Mouse (Mus musculus): Measurements from ENCODE around the gene Mob2. TPM values are rescaled to one million over a fixed set of nuclear protein-coding genes. Genes with fewer than 3 reads are reported as not detected.

Mob2 gene
- total RNA-seq, 2 experiments from 2014 or later = 37.6 to 38.7 TPM

DNA sequence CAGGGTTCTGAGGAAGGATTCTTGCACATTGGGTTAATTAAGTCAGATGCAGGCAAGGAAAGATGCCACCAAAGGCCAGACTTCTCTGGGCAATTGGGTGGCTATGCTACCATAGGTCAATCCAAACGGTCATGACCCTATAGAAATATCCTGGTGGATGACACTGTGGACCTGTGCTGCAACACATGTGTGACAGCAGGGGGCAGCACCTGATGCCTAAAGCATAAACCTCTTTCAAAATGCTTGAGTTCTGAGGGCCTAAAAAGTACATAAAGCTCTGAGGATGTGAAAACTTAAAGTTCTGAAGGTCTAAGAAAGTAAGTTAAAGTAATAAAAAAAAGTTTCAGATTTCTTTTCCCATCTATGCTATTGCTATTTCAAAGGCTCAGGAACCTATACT lies 44.3 kb downstream of the Mob2 start:
- Histone ChIP-seq H3K27ac (no peak overlapping the region), H3K4me3 (no peak overlapping the region)
- intact Hi-C loops (cut with DNase I) = loop anchor here (1.0 to 5.0 kb wide), 3 partner anchors 21 to 156 kb away; no protein-coding TSS in a partner anchor
- TF ChIP-seq CTCF (IDR thresholded peaks at IDR 0.05) = peak; percentile 87
- no peak for DNase-seq (ENCODE audit: extremely low spot score in 1 of 2, low spot score in 2 of 2)

DNA sequence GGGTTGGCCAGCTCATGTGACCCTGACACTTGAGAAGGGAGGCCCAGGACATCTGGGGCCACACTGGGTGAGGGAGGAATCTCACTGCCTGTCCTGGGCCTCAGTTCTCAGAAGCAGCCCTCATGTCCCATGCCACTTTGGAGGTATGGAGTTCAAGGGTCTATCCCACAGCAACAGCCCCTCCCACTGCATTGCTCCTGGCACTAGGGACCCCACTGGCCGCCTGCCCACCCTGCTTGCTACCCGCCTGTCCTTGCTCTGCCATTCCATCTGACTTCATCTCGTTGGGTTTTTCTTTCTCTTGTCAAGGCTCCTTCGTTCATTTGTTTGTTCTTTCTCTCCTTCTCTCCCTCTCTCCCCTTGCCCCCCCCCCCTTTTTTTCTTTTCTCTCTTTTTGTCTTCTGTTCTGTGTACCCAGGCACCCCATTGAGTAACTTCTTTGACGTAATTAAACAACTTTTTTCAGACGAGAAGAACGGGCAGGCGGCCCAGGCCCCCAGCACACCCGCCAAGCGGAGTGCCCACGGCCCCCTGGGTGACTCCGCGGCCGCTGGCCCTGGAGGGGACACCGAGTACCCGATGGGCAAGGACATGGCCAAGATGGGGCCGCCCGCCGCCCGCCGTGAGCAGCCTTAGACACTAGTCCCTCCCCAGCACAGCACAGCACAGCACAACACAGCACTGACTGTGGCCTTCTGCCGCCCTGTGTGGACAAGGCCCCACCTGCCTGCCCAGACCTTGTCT lies 59.1 kb downstream of the Mob2 start:
- H3K27ac ChIP-seq = no peak overlapping the region; the same call in 1 of the 2 replicates
- DNase-seq (ENCODE audit: extremely low spot score in 1 of 2, low spot score in 2 of 2) = peak in 1 of 2 experiments; percentile 39
- intact Hi-C loops (cut with DNase I) = no loop called here

DNA sequence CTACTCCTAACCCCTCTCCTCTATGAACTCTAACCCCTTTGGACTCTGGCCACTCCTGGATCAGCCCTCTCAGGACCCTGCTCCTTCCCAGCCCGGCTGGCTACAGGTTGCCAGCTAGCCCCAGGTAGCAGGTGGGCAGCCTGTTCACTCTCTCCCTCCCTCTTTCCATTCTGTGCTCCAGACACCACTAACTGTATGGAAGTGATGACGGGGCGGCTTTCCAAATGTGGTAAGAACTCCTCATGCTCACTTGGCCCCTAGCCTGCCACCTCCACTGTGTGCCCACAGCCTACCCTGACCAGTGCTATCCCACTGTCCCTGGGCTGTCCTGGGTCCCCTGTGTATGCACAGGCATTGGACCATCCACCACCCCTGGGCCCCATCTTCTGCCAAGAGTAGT lies 60.2 kb downstream of the Mob2 start:
- no peak for DNase-seq (ENCODE audit: extremely low spot score in 1 of 2, low spot score in 2 of 2)
- intact Hi-C loops (cut with DNase I) = no loop called here
- H3K4me3 ChIP-seq = no peak overlapping the region
- H3K27ac ChIP-seq = 0 out of 2 replicates have a peak overlapping the region, but pooled peaks have one; percentile 21
- no peak for TF ChIP-seq CTCF (IDR thresholded peaks at IDR 0.05)

More for the DNA sequence above, 59.1 kb downstream of the Mob2 start:
- H3K4me3 ChIP-seq = no peak overlapping the region
- TF ChIP-seq CTCF (IDR thresholded peaks at IDR 0.05) = no peak

DNA sequence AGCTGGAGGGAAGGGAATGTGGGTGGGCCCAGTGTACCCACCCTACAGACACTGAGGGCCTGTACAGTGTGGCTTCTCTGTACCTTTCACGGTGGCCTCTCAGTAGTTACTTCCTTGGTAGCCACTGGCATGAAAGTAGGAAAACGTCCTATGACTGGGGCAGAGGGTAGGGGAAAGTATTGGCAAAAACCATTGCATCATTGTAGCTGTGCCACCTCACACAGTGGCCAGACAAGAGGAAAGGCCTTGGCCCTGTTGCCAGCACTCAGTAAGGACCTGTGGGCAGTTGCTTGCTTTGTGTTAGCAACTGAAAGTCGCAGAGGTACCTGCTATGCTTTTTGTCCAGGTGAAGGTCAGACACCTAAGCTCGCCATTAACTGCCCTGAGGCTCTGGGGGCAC lies 66.7 kb downstream of the Mob2 start:
- TF ChIP-seq CTCF (IDR thresholded peaks at IDR 0.05) = no peak
- no peak overlapping the region for H3K27ac ChIP-seq
- no peak for DNase-seq (ENCODE audit: extremely low spot score in 1 of 2, low spot score in 2 of 2)
- no peak overlapping the region for H3K4me3 ChIP-seq
- intact Hi-C loops (cut with DNase I) = no loop called here

DNA sequence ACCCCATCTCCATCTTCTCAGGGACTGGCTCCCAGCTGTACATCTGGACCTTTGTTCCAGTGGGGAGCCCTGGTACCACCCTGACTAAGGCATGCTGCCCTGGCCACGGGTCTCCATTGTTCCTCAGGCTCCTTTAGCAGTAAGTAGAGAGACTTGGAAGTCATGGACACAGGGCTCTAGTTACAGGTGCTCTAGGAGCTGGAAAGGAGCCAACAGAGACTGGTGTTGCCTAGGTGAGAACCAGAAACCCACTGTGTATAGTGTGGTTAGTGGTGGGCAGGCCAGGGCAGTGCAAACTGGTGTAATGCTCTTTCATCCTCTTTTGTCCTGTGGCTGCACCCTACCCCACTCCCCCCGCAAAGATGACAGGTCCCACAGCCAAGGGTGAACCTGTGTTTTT lies 69.7 kb downstream of the Mob2 start:
- no peak overlapping the region for H3K4me3 ChIP-seq
- no peak overlapping the region for H3K27ac ChIP-seq
- no peak for DNase-seq (ENCODE audit: extremely low spot score in 1 of 2, low spot score in 2 of 2)
- TF ChIP-seq CTCF (IDR thresholded peaks at IDR 0.05) = no peak
- intact Hi-C loops (cut with DNase I) = no loop called here

DNA sequence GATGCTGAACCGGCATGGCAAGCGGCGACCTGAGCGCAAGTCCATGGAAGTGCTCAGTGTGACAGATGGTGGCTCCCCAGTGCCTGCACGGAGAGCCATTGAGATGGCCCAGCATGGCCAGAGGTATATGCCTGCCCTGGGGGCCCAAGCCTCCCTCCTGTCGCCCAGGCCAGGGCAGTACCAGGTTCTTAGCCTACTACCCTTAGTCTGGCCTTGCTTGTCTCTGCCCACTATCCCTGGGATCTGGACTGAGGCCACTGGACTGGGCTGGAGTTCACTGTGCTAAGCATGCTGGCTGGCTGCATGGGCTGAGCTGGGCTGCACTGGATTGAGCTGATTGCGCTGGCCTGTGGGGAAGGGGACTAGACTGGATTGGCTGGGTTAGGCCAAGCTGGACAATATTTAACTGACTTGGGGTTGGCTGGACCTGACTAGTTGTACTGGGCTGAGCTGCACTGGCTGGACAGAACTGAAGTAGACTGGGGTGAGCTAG lies 72.5 kb downstream of the Mob2 start:
- DNase-seq (ENCODE audit: extremely low spot score in 1 of 2, low spot score in 2 of 2) = no peak
- intact Hi-C loops (cut with DNase I) = no loop called here
- H3K27ac ChIP-seq = no peak overlapping the region

DNA sequence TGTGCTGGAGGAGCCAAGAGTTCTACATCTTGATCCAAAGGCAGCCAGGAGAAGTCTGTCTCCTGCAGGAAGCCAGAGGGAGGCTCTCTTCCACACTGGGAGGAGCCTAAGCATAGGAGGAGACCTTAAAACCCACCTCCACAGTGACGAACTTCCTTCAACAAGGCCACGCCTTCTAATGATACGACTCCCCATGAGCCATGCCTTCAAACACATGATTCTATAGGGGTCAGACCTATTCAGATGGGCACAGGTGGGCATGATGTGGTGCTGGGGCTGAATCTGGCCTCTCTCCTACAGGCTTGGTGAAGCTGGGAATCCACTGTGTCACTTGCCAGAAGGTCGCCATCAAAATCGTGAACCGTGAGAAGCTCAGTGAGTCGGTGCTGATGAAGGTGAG lies 79.6 kb downstream of the Mob2 start:
- DNase-seq (ENCODE audit: extremely low spot score in 1 of 2, low spot score in 2 of 2) = no peak
- H3K27ac ChIP-seq = no peak overlapping the region
- TF ChIP-seq CTCF (IDR thresholded peaks at IDR 0.05) = no peak
- H3K4me3 ChIP-seq = no peak overlapping the region
- intact Hi-C loops (cut with DNase I) = no loop called here

More for the DNA sequence above, 72.5 kb downstream of the Mob2 start:
- no peak for TF ChIP-seq CTCF (IDR thresholded peaks at IDR 0.05)
- no peak overlapping the region for H3K4me3 ChIP-seq

DNA sequence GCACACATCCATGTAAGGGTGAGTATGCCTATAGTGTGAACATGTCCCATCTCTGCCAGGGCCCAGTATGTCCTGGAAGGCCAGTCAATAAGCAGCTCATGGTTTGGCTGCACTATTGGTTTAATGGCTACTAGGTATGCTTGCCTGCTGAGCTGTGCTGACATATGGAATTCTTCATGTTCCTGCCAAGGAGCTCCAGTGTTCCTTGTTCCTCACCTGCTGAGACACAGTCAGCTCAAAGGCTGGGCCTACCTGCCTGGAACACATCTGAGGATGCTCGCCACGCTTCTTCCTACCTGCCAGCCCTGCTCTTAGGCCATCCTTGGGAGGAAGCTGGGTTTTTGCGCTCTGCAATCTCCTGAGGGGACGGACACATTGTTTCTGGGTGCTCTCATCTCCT lies 81.6 kb downstream of the Mob2 start:
- TF ChIP-seq CTCF (IDR thresholded peaks at IDR 0.05) = no peak
- no peak for DNase-seq (ENCODE audit: extremely low spot score in 1 of 2, low spot score in 2 of 2)
- intact Hi-C loops (cut with DNase I) = no loop called here
- no peak overlapping the region for H3K27ac ChIP-seq
- no peak overlapping the region for H3K4me3 ChIP-seq

DNA sequence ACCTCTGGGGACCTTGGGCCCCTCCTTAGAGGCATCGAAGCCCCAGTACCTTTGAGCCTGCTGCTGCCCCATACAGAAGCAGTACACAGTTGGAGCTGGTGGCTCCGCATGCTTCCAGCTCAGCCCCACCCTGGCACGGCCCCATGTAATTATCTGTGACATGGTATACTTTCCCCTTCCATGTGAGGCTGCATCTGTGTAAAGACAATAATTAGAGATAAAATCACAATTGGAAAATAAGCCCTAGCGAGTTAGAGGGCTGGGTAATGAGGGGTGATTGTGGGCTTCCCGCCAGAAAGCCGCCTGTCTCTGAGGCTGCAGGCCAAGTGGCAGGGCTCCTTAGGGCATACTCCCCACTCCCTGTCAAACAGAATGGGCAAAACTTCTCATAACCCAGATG lies 82.9 kb downstream of the Mob2 start:
- no peak for DNase-seq (ENCODE audit: extremely low spot score in 1 of 2, low spot score in 2 of 2)
- H3K4me3 ChIP-seq = no peak overlapping the region
- H3K27ac ChIP-seq = no peak overlapping the region
- TF ChIP-seq CTCF (IDR thresholded peaks at IDR 0.05) = no peak
- intact Hi-C loops (cut with DNase I) = no loop called here

DNA sequence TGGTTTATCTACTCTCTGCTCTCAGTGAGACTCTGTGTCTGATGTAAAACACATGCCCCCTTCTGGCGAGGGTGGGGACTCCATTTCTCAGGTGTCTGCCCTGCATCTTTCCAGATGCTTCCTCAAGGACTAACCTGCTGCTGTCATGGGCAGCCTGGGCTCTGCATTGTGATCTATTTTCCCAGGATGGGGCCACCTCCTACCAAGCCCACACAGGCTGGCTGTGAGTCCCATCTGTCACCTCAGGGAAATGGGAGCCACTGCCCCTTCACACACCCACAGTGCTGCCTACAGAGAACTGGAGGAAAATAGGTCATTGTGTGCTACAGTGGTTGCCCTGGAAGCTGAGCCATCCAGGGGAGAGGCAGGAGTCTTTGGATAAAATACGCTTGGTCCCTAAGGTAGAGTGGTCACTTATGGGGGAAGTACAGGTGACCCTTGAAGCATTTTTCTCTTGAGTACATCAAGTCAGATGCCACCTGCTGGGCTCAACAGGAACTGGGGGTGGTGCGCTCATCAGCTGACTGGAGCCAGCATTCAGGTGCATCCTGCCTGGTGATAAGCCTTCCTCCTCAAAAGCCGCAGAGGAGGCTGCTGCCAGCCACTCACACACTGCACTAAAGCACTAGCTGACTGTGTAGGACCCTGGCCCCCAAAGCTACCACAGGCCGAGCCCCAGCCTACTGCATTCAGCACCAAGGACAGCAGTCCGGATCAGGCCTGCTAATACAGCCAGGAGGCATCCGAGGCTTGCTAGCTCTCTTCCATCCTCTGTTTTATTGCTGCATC lies 87.8 kb downstream of the Mob2 start:
- intact Hi-C loops (cut with DNase I) = no loop called here
- peak; percentile 43 for TF ChIP-seq CTCF (IDR thresholded peaks at IDR 0.05)
- Histone ChIP-seq H3K27ac (peak overlapping the region; percentile 7; the same call in 1 of the 2 replicates), H3K4me3 (no peak overlapping the region)
- DNase-seq (ENCODE audit: extremely low spot score in 1 of 2, low spot score in 2 of 2) = peak; percentile 50 to 52

DNA sequence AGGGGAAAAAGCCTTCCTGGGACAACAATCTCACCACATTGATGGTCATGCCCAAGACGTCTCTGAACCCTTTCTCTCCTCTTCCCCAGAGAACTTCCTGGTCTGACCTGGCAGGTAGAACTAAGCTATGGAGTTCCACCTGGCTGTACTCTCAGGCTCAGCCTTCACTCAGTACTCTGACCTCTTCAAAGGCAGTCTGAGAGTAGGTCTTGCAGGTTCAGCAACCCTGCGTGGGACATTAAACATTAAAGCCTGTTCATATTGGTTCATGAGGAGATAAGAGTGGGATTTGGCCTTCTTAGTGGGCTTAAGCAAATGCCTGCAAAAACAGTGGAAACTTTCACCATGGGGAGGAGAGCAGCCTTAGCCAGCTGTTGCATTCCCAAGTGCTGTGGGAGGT lies 94.6 kb downstream of the Mob2 start:
- DNase-seq (ENCODE audit: extremely low spot score in 1 of 2, low spot score in 2 of 2) = no peak
- H3K4me3 ChIP-seq = no peak overlapping the region
- intact Hi-C loops (cut with DNase I) = no loop called here
- H3K27ac ChIP-seq = peak overlapping the region; percentile 30; the same call in 1 of the 2 replicates
- TF ChIP-seq CTCF (IDR thresholded peaks at IDR 0.05) = no peak

DNA sequence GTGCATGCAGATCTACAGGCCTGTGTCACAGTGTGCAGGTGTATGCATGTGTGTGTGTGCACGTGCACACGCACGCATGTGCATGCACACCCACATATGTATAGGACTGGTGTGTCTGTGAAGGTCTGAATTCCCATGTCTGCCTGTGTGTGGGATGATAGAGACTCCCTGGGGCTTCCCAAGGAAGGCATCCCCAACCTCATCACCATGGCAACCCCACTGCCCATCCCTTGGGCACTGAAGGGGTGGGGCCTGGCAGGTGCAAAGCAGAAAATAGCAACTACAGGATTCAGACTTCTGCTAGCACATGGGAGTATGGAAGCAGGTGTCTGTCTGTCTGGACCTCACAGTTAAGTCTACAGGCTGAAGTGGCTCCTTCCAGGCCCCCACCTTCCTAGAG lies 98.3 kb downstream of the Mob2 start:
- Histone ChIP-seq H3K4me3 (no peak overlapping the region), H3K27ac (peak overlapping the region; percentile 63)
- no peak for DNase-seq (ENCODE audit: extremely low spot score in 1 of 2, low spot score in 2 of 2)
- intact Hi-C loops (cut with DNase I) = no loop called here
- TF ChIP-seq CTCF (IDR thresholded peaks at IDR 0.05) = no peak
